Mouse (Mus musculus): ENCODE measurements around the gene Acadm. TPM values are rescaled to one million over a fixed set of nuclear protein-coding genes. Genes with fewer than 3 reads are reported as not detected.

The Acadm gene
- total RNA-seq (2014; fragmentation: Nextera tagmentation) (73.9 and 78.5 TPM in 2 replicates), total RNA-seq (2017) (185 and 291 TPM in 2 replicates)

GRCm38 (mm10) chr3:153944335-153944990 lies at the start of gene Acadm:
TSS of gene Acadm (minus strand) at chr3:153944632.
- peak; percentile 89 for ATAC-seq (replicated peaks; ENCODE audit: poor library complexity, severe bottlenecking)

GRCm38 (mm10) chr3:153984428-153985340 lies 40.3 kb upstream of the Acadm start:
- ATAC-seq (replicated peaks; ENCODE audit: poor library complexity, severe bottlenecking), result peak; percentile 97

- ATAC-seq (replicated peaks; ENCODE audit: poor library complexity, severe bottlenecking), result no peak
Observed at GRCm38 (mm10) chr3:153980611-153981010, 36.2 kb upstream of the Acadm start.

- peak; percentile 74 for ATAC-seq (replicated peaks; ENCODE audit: poor library complexity, severe bottlenecking)
Observed at GRCm38 (mm10) chr3:153975791-153976190, 31.4 kb upstream of the Acadm start.

- peak; percentile 9; the same call in 1 of the 2 replicates for ATAC-seq (replicated peaks; ENCODE audit: poor library complexity, severe bottlenecking)
Observed at GRCm38 (mm10) chr3:153975060-153975459, 30.6 kb upstream of the Acadm start.

GRCm38 (mm10) chr3:153973949-153974760 lies 29.7 kb upstream of the Acadm start:
- no peak for ATAC-seq (replicated peaks; ENCODE audit: poor library complexity, severe bottlenecking)

GRCm38 (mm10) chr3:153973171-153973948 lies 28.9 kb upstream of the Acadm start, which contains the start of gene Slc44a5:
TSS of gene Slc44a5 (plus strand) at chr3:153973436.
- ATAC-seq (replicated peaks; ENCODE audit: poor library complexity, severe bottlenecking), result peak; percentile 33

GRCm38 (mm10) chr3:153969451-153969850 lies 25.0 kb upstream of the Acadm start:
- no peak for ATAC-seq (replicated peaks; ENCODE audit: poor library complexity, severe bottlenecking)

- peak; percentile 87 for ATAC-seq (replicated peaks; ENCODE audit: poor library complexity, severe bottlenecking)
Observed at GRCm38 (mm10) chr3:153968549-153968948, 24.1 kb upstream of the Acadm start.

- ATAC-seq (replicated peaks; ENCODE audit: poor library complexity, severe bottlenecking), result no peak
Observed at GRCm38 (mm10) chr3:153967447-153967846, 23.0 kb upstream of the Acadm start.

- peak; percentile 80 for ATAC-seq (replicated peaks; ENCODE audit: poor library complexity, severe bottlenecking)
Observed at GRCm38 (mm10) chr3:153961632-153962389, 17.4 kb upstream of the Acadm start.

- no peak for ATAC-seq (replicated peaks; ENCODE audit: poor library complexity, severe bottlenecking)
Observed at GRCm38 (mm10) chr3:153960884-153961283, 16.5 kb upstream of the Acadm start.

GRCm38 (mm10) chr3:153959731-153960207 lies 15.3 kb upstream of the Acadm start:
- no peak for ATAC-seq (replicated peaks; ENCODE audit: poor library complexity, severe bottlenecking)

GRCm38 (mm10) chr3:153959035-153959730 lies 14.8 kb upstream of the Acadm start:
- peak; percentile 55; the same call in 1 of the 2 replicates for ATAC-seq (replicated peaks; ENCODE audit: poor library complexity, severe bottlenecking)

GRCm38 (mm10) chr3:153957916-153958315 lies 13.5 kb upstream of the Acadm start:
- no peak for ATAC-seq (replicated peaks; ENCODE audit: poor library complexity, severe bottlenecking)

- ATAC-seq (replicated peaks; ENCODE audit: poor library complexity, severe bottlenecking), result no peak
Observed at GRCm38 (mm10) chr3:153948176-153948575, 3.7 kb upstream of the Acadm start.

GRCm38 (mm10) chr3:153947271-153947670 lies 2.8 kb upstream of the Acadm start:
- no peak for ATAC-seq (replicated peaks; ENCODE audit: poor library complexity, severe bottlenecking)

- peak; percentile 60 for ATAC-seq (replicated peaks; ENCODE audit: poor library complexity, severe bottlenecking)
Observed at GRCm38 (mm10) chr3:153943901-153944334, 514 bp downstream of the Acadm start.
